Mouse (Mus musculus) cerebellum, postnatal 25 days (tissue): Measurements from ENCODE around the gene Prr12.
A peak's percentile ranks its signal among the peaks of the same experiment; 100 is the strongest.

Experiments used
- DNase-seq, 2 experiments: peaks; one replicate each; pipeline ENCODE4 v3.0.0; 2021; ENCODE audit warnings: mixed read lengths in 2 of 2

Gene Prr12

GRCm38 (mm10) chr7:44997231-44997939 lies 55.3 kb downstream of the Prr12 start, which contains the start of gene Irf3:
Gene Irf3 (plus strand): TSS chr7:44997648.
- DNase-seq = peak; percentile 96 to 97

- DNase-seq = no peak
Measured at GRCm38 (mm10) chr7:44996672-44997071, 56.0 kb downstream of the Prr12 start.

- DNase-seq = no peak
Measured at GRCm38 (mm10) chr7:44986879-44987718, 65.6 kb downstream of the Prr12 start.

GRCm38 (mm10) chr7:44986192-44986878 lies 66.3 kb downstream of the Prr12 start, which contains the start of gene Prmt1:
Gene Prmt1 (minus strand): TSS chr7:44986568.
- DNase-seq = peak; percentile 96 to 98

- DNase-seq = peak; percentile 56 to 74
Measured at GRCm38 (mm10) chr7:44985595-44986191, 67.0 kb downstream of the Prr12 start.

GRCm38 (mm10) chr7:44984833-44985164 lies 67.9 kb downstream of the Prr12 start:
- no peak for DNase-seq

GRCm38 (mm10) chr7:44983944-44984832 lies 68.5 kb downstream of the Prr12 start:
- no peak for DNase-seq

- peak; percentile 90 to 94 for DNase-seq
Measured at GRCm38 (mm10) chr7:44983085-44983484, 69.6 kb downstream of the Prr12 start.

GRCm38 (mm10) chr7:44981539-44981938 lies 71.1 kb downstream of the Prr12 start:
- DNase-seq = no peak

GRCm38 (mm10) chr7:44978300-44978699 lies 74.4 kb downstream of the Prr12 start:
- no peak for DNase-seq
